Mouse (Mus musculus) midbrain, postnatal 0 days (tissue): ENCODE results near the gene Nav3. TPM values are rescaled to one million over a fixed set of nuclear protein-coding genes. Genes with fewer than 3 reads are reported as not detected.

Experiments
- ATAC-seq: fragments of 200-750 bp; cut with Nextera tagmentation; 2 replicates; pipeline ENCODE4 v1.8.0; 2017; ENCODE audit warnings: moderate number of reproducible peaks, mild to moderate bottlenecking, moderate TSS enrichment, moderate library complexity; ENCODE audit not compliant: low FRiP score
- DNase-seq: peaks from one replicate; pipeline ENCODE4 v3.0.0-alpha.2; 2015; ENCODE audit warnings: low spot score
- H3K27ac ChIP-seq: fragments of 300-500 bp; sonication (generic); 2 replicates; pipeline ENCODE4 v1.5.1; 2014; ENCODE audit warnings: low read depth, mild to moderate bottlenecking, low read length, mixed read lengths
- H3K27me3 ChIP-seq: fragments of 300-500 bp; sonication (generic); 2 replicates; pipeline ENCODE4 v1.6.1; 2014; ENCODE audit warnings: low read length, control low read depth, mixed read lengths; ENCODE audit not compliant: insufficient read depth
- H3K36me3 ChIP-seq: fragments of 300-500 bp; sonication (generic); 2 replicates; pipeline ENCODE4 v1.6.1; 2014; ENCODE audit warnings: low read length, control low read depth, mixed read lengths; ENCODE audit not compliant: insufficient read depth
- H3K4me1 ChIP-seq: fragments of 300-500 bp; sonication (generic); 2 replicates; pipeline ENCODE4 v1.6.1; 2014; ENCODE audit warnings: mild to moderate bottlenecking, control low read depth, antibody characterized with exemption, low read length, mixed read lengths; ENCODE audit not compliant: insufficient read depth
- H3K4me2 ChIP-seq: fragments of 300-500 bp; sonication (generic); 2 replicates; pipeline ENCODE4 v1.6.1; 2014; ENCODE audit warnings: low read depth, mild to moderate bottlenecking, low read length, mixed read lengths; ENCODE audit not compliant: poor library complexity, severe bottlenecking
- H3K4me3 ChIP-seq: fragments of 300-500 bp; sonication (generic); 2 replicates; pipeline ENCODE4 v1.5.1; 2014; ENCODE audit warnings: low read depth, mild to moderate bottlenecking, low read length, moderate library complexity
- H3K9ac ChIP-seq: fragments of 300-500 bp; sonication (generic); replicated peaks from 2 replicates; pipeline ENCODE4 v1.6.1; 2014; ENCODE audit warnings: mild to moderate bottlenecking, low read length, moderate library complexity, mixed read lengths; ENCODE audit not compliant: poor library complexity, severe bottlenecking
- H3K9me3 ChIP-seq: fragments of 300-500 bp; sonication (generic); 2 replicates; pipeline ENCODE4 v1.6.1; 2016; ENCODE audit warnings: low read length, control low read depth
- CTCF ChIP-seq: IDR thresholded peaks from 2 replicates; pipeline ENCODE4 v1.5.1; 2016; ENCODE audit warnings: antibody characterized with exemption, mild to moderate bottlenecking
- WGBS: fragments of 180-500 bp; shearing (Covaris S2); extraction: QIAGEN DNeasy Blood & Tissue Kit; methylation state at CpG from one replicate; pipeline ENCODE4 v1.1.7; 2014; 5-methylcytosine and 5-hydroxymethylcytosine counted together
- polyA plus RNA-seq: library from polyadenylated mRNA; unstranded; fragments of >200 nt; fragmentation: Nextera tagmentation; extraction: Ambion mirVana; gene quantifications from 2 replicates; pipeline ENCODE4 v1.2.1, GENCODE M21; 2015
- total RNA-seq: library from RNA; depleted of rRNA; stranded (reverse); fragments of >200 nt; gene quantifications from 2 replicates; pipeline ENCODE4 v1.2.3, GENCODE M21; 2014

Nav3 gene
- total and polyA plus RNA-seq, 2 experiments from 2014 or later = 18.9 to 121 TPM

DNA sequence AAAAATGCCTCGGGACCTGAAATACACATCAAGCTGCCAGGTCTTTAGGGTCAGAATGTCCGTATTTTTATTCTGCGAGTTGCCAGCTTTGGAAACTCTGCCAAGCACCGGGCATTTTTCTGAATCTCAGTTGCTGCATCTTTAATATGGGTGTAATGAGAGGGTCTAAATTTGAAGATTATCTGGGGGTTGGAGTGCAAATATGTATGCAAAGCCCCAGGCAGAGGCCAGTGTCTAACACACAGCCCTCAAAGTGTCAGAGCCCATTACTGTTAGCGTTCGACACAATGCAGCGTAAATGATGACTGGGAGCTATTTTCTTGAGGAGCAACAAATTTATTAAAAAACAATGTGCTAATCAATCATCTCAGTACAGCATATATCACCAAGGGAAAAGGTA, 142.0 kb downstream of the Nav3 start:
- no peak for TF ChIP-seq CTCF
- Histone ChIP-seq H3K27me3 (no peaks in the 10 kb centered on the region), H3K36me3 (no peaks in the 10 kb centered on the region), H3K27ac (no peak overlapping the region), H3K4me2 (no peak overlapping the region), H3K9me3 (no peaks in the 10 kb centered on the region), H3K4me1 (0 out of 2 replicates have a peak, but pooled peaks cover 2% of the 10 kb centered on the region), H3K4me3 (no peak overlapping the region), H3K9ac (no peak overlapping the region)
- DNase-seq = no peak
- ATAC-seq = no peak
- 54% methylated on average over 7 of the region's 7 CpGs for WGBS

DNA sequence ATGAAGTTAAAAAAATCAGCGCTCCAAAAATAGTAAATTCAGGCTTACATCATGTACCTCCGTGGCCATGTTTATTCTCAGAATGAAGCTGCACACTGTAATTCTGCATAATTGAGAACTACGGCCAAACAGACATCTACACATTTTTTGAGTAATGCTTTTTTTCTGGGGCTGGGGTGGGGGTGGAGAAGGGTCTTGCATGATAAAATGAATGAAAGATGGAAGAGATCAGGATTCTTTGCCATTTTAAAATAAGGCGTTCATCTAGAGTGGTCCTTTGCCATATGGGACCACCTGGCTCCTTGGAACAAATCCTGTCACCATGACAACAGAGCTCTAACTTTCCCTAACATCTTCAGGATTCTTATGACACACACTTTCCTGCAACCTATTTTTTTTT, 146.5 kb downstream of the Nav3 start:
- no peak for TF ChIP-seq CTCF
- no peak overlapping the region for H3K4me3 ChIP-seq
- H3K4me2 ChIP-seq = no peak overlapping the region
- H3K4me1 ChIP-seq = 0 out of 2 replicates have a peak, but pooled peaks cover 1% of the 10 kb centered on the region
- WGBS = 65% methylated on average over 4 of the region's 4 CpGs
- H3K9me3 ChIP-seq = no peaks in the 10 kb centered on the region
- H3K27me3 ChIP-seq = no peaks in the 10 kb centered on the region
- no peaks in the 10 kb centered on the region for H3K36me3 ChIP-seq
- ATAC-seq (no peak), DNase-seq (peak; percentile 61)
- no peak overlapping the region for H3K9ac ChIP-seq
- no peak overlapping the region for H3K27ac ChIP-seq

DNA sequence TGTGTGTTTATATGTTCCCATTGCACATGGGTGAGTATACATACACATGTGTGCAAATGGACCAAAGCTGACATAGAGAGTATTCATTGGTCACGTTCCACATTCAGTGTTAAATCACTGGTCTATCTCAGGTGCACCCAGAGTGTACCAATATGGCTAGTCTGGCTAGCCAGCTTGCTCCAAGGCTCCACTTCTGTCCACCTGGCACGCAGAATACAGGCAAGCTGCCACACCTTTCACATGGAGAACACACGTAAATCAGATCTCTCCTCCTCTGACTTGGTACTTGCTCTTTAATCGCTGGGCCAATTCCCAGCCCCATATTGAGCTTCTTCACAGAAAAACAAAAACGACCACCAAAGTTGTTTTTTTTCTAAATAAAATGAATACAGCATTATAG, 150.4 kb downstream of the Nav3 start:
- no peaks in the 10 kb centered on the region for H3K9me3 ChIP-seq
- H3K36me3 ChIP-seq = no peaks in the 10 kb centered on the region

DNA sequence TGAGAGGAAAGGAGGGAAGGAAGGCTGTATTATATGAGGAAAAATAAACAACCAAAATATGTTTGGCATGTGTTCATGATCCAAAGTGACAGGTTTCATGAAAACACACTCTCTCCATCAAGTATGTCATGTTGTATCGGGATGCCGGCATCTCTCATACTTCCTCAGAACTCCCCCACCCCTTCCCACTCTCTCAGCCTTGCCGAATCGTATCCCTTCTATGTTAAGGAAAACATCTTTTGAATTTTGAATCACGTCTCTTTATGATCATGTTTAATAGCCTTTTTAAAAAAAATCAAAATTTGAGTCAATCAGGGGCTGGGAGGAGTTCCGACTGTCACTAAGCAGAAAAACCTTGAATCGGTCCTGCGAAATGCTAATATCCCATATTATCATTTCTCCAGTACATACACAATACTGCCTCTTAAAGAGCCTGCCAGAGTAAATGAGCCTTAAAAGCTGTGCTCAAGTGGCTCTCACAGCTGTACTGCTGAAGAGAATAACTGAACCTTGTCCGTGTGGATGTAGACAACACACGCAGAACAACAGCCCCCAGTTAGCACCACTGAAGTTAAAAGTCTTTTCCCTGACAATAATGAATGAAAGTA, 165.9 kb downstream of the Nav3 start:
- 88% methylated on average over 10 of the region's 10 CpGs for WGBS
- H3K4me3 ChIP-seq = no peak overlapping the region
- no peak overlapping the region for H3K9ac ChIP-seq
- H3K27me3 ChIP-seq = no peaks in the 10 kb centered on the region
- H3K4me1 ChIP-seq = no peaks in the 10 kb centered on the region
- H3K9me3 ChIP-seq = 0 out of 2 replicates have a peak, but pooled peaks cover 3% of the 10 kb centered on the region
- DNase-seq = no peak
- no peaks in the 10 kb centered on the region for H3K36me3 ChIP-seq
- no peak for ATAC-seq
- H3K4me2 ChIP-seq = no peak overlapping the region
- no peak for TF ChIP-seq CTCF
- no peak overlapping the region for H3K27ac ChIP-seq

More for the DNA sequence above, 150.4 kb downstream of the Nav3 start:
- H3K27me3 ChIP-seq = no peaks in the 10 kb centered on the region
- ATAC-seq (no peak), DNase-seq (no peak)
- no peak overlapping the region for H3K4me2 ChIP-seq
- no peak overlapping the region for H3K9ac ChIP-seq
- TF ChIP-seq CTCF = no peak
- 88% methylated on average over 5 of the region's 5 CpGs for WGBS
- H3K4me1 ChIP-seq = no peaks in the 10 kb centered on the region
- no peak overlapping the region for H3K27ac ChIP-seq
- no peak overlapping the region for H3K4me3 ChIP-seq

DNA sequence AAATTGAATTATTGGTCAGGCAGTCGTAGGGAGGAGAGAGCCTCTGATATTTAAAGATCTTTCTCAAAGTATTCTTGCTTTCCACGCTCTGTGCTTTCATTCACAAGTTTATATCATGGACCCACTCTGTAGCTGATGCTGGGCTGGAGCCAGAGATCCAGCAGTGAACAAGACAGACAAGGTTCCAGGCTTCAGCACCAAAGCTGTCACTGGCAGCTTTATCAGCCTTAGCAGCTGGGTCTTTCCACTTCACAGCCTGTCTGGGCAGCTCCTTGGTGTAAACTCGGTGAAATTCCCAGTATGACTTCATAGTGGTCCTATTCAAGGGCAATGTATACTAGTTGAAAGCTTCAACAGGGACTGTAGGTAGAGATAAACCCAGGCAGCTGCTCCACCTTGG, 172.1 kb downstream of the Nav3 start:
- no peaks in the 10 kb centered on the region for H3K9me3 ChIP-seq
- peak; percentile 65 for DNase-seq
- H3K4me1 ChIP-seq = no peaks in the 10 kb centered on the region
- no peaks in the 10 kb centered on the region for H3K36me3 ChIP-seq
- H3K4me2 ChIP-seq = no peak overlapping the region
- no peak for TF ChIP-seq CTCF
- no peak overlapping the region for H3K9ac ChIP-seq
- no peak overlapping the region for H3K4me3 ChIP-seq
- 74% methylated on average over 3 of the region's 3 CpGs for WGBS
- H3K27ac ChIP-seq = no peak overlapping the region
- ATAC-seq = no peak; the same call in 1 of the 2 replicates
- H3K27me3 ChIP-seq = no peaks in the 10 kb centered on the region

DNA sequence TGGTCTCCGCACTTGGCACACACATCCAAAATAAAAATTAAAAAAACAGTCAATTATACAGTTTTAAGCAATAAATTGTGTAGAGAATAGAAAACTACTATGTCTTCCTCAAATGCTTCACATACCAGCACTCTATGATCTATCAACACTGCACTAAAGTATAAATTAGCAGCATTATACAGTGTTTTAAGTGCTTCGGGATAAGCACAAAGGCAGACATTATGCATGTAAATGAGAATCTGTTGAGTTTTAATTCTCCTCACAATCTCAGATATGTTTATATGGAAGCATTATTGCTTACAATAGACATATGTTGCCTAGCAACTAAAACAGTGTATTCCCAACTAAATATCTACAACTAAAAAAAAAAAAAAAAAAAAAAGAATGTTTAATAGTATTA, 183.2 kb downstream of the Nav3 start:
- Histone ChIP-seq H3K4me2 (no peak overlapping the region), H3K27ac (no peak overlapping the region), H3K4me3 (no peak overlapping the region), H3K36me3 (no peaks in the 10 kb centered on the region), H3K9ac (no peak overlapping the region), H3K9me3 (no peaks in the 10 kb centered on the region), H3K4me1 (no peaks in the 10 kb centered on the region), H3K27me3 (no peaks in the 10 kb centered on the region)
- 78% methylated on average over 2 of the region's 2 CpGs for WGBS
- no peak for TF ChIP-seq CTCF
- ATAC-seq = no peak
- no peak for DNase-seq
